Comparison of ENCODE assay signal across 15 mouse cellular contexts in genomic region chr16:91447512-91447900, GRCm38 (mm10). TPM values are rescaled to one million over a fixed set of nuclear protein-coding genes. Genes with fewer than 3 reads are reported as not detected.
A peak's percentile ranks its signal among the peaks of the same experiment; 100 is the strongest.
DNase-seq lines count a peak whose midpoint lies in the region; ATAC-seq and TF ChIP-seq lines count a peak whose summit lies in the region.
"Had no signal": no experiment of that assay in that cellular context is flagged by ENCODE, and none has a peak within 500 bp of the region (broad histone marks: within the 10 kb centered on the region; RNA-seq: fewer than 3 reads in every experiment).

No protein-coding gene starts in this region.

- no peak overlapping the region for H3K4me3 ChIP-seq in MEL (ENCODE audit: control insufficient read depth in 1 of 2, insufficient read depth in 1 of 2, low read depth in 2 of 2, low read length in 2 of 2)
- H3K4me3 ChIP-seq in intestine, postnatal 0 days (ENCODE audit: low read depth, low read length), result no peak overlapping the region
- no peak overlapping the region for H3K4me3 ChIP-seq in lung, postnatal 0 days (ENCODE audit: low read depth, low read length)
- no peak overlapping the region for H3K4me3 ChIP-seq in layer of hippocampus, adult 2 months
- H3K4me3 ChIP-seq: heart, embryonic 13.5 days had no signal

- intact Hi-C loops in heart, postnatal 10 days (cut with DNase I), result no loop called here
- intact Hi-C loops in heart, postnatal 36 days (cut with DNase I), result no loop called here

- TF ChIP-seq POLR2A in MEL (IDR thresholded peaks at IDR 0.05; ENCODE audit: control insufficient read depth in 1 of 2, insufficient read depth in 1 of 2, low read depth in 1 of 2, low read length in 2 of 2, poor library complexity in 1 of 2), result no peak

- H3K36me3 ChIP-seq in MEL (ENCODE audit: control insufficient read depth in 1 of 2, insufficient read depth in 2 of 2, low read length in 2 of 2), result peaks cover 0 to 32% of the 10 kb centered on the region in 2 experiments; a peak in 2 of 4 replicates
- no peaks in the 10 kb centered on the region for H3K36me3 ChIP-seq in intestine, postnatal 0 days (ENCODE audit: control insufficient read depth, insufficient read depth)
- H3K36me3 ChIP-seq in lung, postnatal 0 days (ENCODE audit: insufficient read depth, low read length), result no peaks in the 10 kb centered on the region
- H3K36me3 ChIP-seq: heart, embryonic 13.5 days had no signal

- peaks cover 28 to 42% of the 10 kb centered on the region in 2 experiments for H3K4me1 ChIP-seq in MEL (ENCODE audit: control insufficient read depth in 1 of 2, insufficient read depth in 2 of 2, low read length in 2 of 2)
- H3K4me1 ChIP-seq in intestine, postnatal 0 days (replicated peaks; ENCODE audit: control insufficient read depth, insufficient read depth, low read length), result 0 out of 2 replicates have a peak, but pooled peaks cover 2% of the 10 kb centered on the region
- peaks cover 6% of the 10 kb centered on the region for H3K4me1 ChIP-seq in lung, postnatal 0 days (ENCODE audit: insufficient read depth, low read depth, low read length)

- no peak for TF ChIP-seq RAD21 in MEL (IDR thresholded peaks at IDR 0.05; ENCODE audit: low read depth, low read length)

- WGBS in intestine, postnatal 0 days, result 74% methylated on average over 6 of the region's 6 CpGs
- 46% methylated on average over 6 of the region's 6 CpGs for WGBS in lung, postnatal 0 days

- H3K9me3 ChIP-seq in MEL (replicated peaks; ENCODE audit: insufficient read depth, low read length), result no peaks in the 10 kb centered on the region
- no peaks in the 10 kb centered on the region for H3K9me3 ChIP-seq in intestine, postnatal 0 days (ENCODE audit: control insufficient read depth)
- no peaks in the 10 kb centered on the region for H3K9me3 ChIP-seq in lung, postnatal 0 days (ENCODE audit: low read length)
- H3K9me3 ChIP-seq: heart, embryonic 13.5 days had no signal

- no peak overlapping the region for H3K4me2 ChIP-seq in intestine, postnatal 0 days (replicated peaks; ENCODE audit: low read depth)
- no peak overlapping the region for H3K4me2 ChIP-seq in lung, postnatal 0 days (replicated peaks; ENCODE audit: low read depth, low read length)
- H3K4me2 ChIP-seq: heart, embryonic 13.5 days; lung, embryonic 14.5 days had no signal

- no peaks in the 10 kb centered on the region for H3K79me2 ChIP-seq in MEL (ENCODE audit: control insufficient read depth, insufficient read depth, low read length, poor library complexity)

- ATAC-seq in intestine, postnatal 0 days, result peak; percentile 65
- ATAC-seq in lung, postnatal 0 days, result no peak
- ATAC-seq: forebrain, embryonic 14.5 days had no signal

- TF ChIP-seq CTCF in MEL (IDR thresholded peaks at IDR 0.05 in 2 of 3, conservative IDR thresholded peaks at IDR 0.05 in 1 of 3; ENCODE audit: control insufficient read depth in 1 of 3, insufficient read depth in 1 of 3, low read depth in 2 of 3, low read length in 3 of 3, poor library complexity in 1 of 3, severe bottlenecking in 1 of 3), result no peak
- TF ChIP-seq CTCF in intestine, postnatal 0 days (IDR thresholded peaks at IDR 0.05; ENCODE audit: low read depth), result no peak
- TF ChIP-seq CTCF in lung, postnatal 0 days (IDR thresholded peaks at IDR 0.05), result no peak
- no peak for TF ChIP-seq CTCF in layer of hippocampus, adult 2 months (conservative IDR thresholded peaks at IDR 0.05)

- peak overlapping the region; percentile 51 for H3K27ac ChIP-seq in MEL (ENCODE audit: control insufficient read depth, low read depth, low read length)
- H3K27ac ChIP-seq in intestine, postnatal 0 days (ENCODE audit: low read depth, low read length), result peak overlapping the region; percentile 66
- H3K27ac ChIP-seq in lung, postnatal 0 days (ENCODE audit: low read length), result 0 out of 2 replicates have a peak overlapping the region, but pooled peaks have one; percentile 20
- H3K27ac ChIP-seq in layer of hippocampus, adult 2 months, result no peak overlapping the region
- H3K27ac ChIP-seq: heart, embryonic 13.5 days had no signal

- TF ChIP-seq EP300 in MEL (IDR thresholded peaks at IDR 0.05; ENCODE audit: low read depth in 1 of 2, low read length in 2 of 2), result no peak
- no peak for TF ChIP-seq EP300 in lung, postnatal 0 days (IDR thresholded peaks at IDR 0.05)

- DNase-seq in heart, postnatal 10 days, result peak; percentile 56 to 62
- no peak for DNase-seq in heart, postnatal 36 days
- peak; percentile 57 for DNase-seq in MEL (ENCODE audit: low read depth, low spot score)
- DNase-seq in lung, postnatal 0 days (ENCODE audit: low spot score), result no peak
- no peak for DNase-seq in retina, postnatal 1 day
- no peak for DNase-seq in layer of hippocampus, adult 2 months (ENCODE audit: low spot score in 2 of 2)
- DNase-seq in frontal cortex, postnatal 10 days (ENCODE audit: low spot score in 2 of 2), result no peak
- DNase-seq: cerebellum, postnatal 10 days; layer of hippocampus, adult 9-11 months; lung, embryonic 14.5 days had no signal

- H3K27me3 ChIP-seq in MEL (ENCODE audit: control insufficient read depth in 1 of 2, insufficient read depth in 2 of 2, low read length in 2 of 2), result no peaks in the 10 kb centered on the region
- no peaks in the 10 kb centered on the region for H3K27me3 ChIP-seq in intestine, postnatal 0 days (replicated peaks; ENCODE audit: control insufficient read depth, insufficient read depth, low read length)
- H3K27me3 ChIP-seq in lung, postnatal 0 days (replicated peaks; ENCODE audit: insufficient read depth, low read length), result no peaks in the 10 kb centered on the region
- H3K27me3 ChIP-seq: heart, embryonic 13.5 days had no signal

- peak overlapping the region; percentile 6 for H3K9ac ChIP-seq in MEL (ENCODE audit: control insufficient read depth, low read depth, low read length, poor library complexity, severe bottlenecking)
- H3K9ac ChIP-seq in intestine, postnatal 0 days (ENCODE audit: low read depth, low read length), result no peak overlapping the region
- no peak overlapping the region for H3K9ac ChIP-seq in lung, postnatal 0 days (replicated peaks; ENCODE audit: low read depth)
- H3K9ac ChIP-seq: heart, embryonic 13.5 days; lung, embryonic 14.5 days had no signal

TF ChIP-seq in MEL, 35 proteins besides CTCF, POLR2A, EP300 and RAD21:
- TF ChIP-seq TBP (IDR thresholded peaks at IDR 0.05; ENCODE audit: low read depth, low read length) (no peak), GABPA (IDR thresholded peaks at IDR 0.05; ENCODE audit: low read depth, low read length) (no peak), TCF12 (IDR thresholded peaks at IDR 0.05; ENCODE audit: low read depth, low read length) (no peak; the same call in 1 of the 2 replicates)

RNA-seq across cellular contexts. Expression of gene Ifnar1, which starts 37.5 kb away (rescaled TPM):
- 10 to 100 TPM; 46.6 to 58.9 TPM for total RNA-seq in heart, postnatal 10 days (2021)
- 10 to 100 TPM; 31.5 to 32.6 TPM for total RNA-seq in heart, postnatal 36 days (2021)
- total RNA-seq in MEL (2012; rRNA removed), result 10.3 and 12.2 TPM in 2 replicates
- 10 to 100 TPM in 1 of 2 experiments, not detected in 1; 20.2 TPM for polyA plus RNA-seq in MEL (2012; ENCODE audit: insufficient read depth in 1 of 2, insufficient read length in 2 of 2, low read depth in 1 of 2, low replicate concordance in 2 of 2, missing spikeins in 1 of 2)
- 18.2 and 21.6 TPM in 2 replicates for polyA plus RNA-seq in intestine, postnatal 0 days (2015; fragmentation: Nextera tagmentation; extraction: Ambion mirVana)
- 40.3 and 44.9 TPM in 2 replicates for polyA plus RNA-seq in lung, postnatal 0 days (2015; fragmentation: Nextera tagmentation; extraction: Ambion mirVana)
- total RNA-seq in layer of hippocampus, adult 2 months (2021), result 10 to 100 TPM; 42.2 to 45.9 TPM

RNA-seq across cellular contexts. Expression of gene Il10rb, which starts 41.5 kb away (rescaled TPM):
- total RNA-seq in heart, postnatal 10 days (2021), result 100 to 1,000 TPM in 1 of 2 experiments, 10 to 100 TPM in 1; 82.7 to 101 TPM
- total RNA-seq in heart, postnatal 36 days (2021), result 100 to 1,000 TPM; 113 to 116 TPM
- 4.7 and 5.9 TPM in 2 replicates for total RNA-seq in MEL (2012; rRNA removed)
- 10 to 100 TPM in 1 of 2 experiments, not detected in 1; 14.6 TPM for polyA plus RNA-seq in MEL (2012; ENCODE audit: insufficient read depth in 1 of 2, insufficient read length in 2 of 2, low read depth in 1 of 2, low replicate concordance in 2 of 2, missing spikeins in 1 of 2)
- polyA plus RNA-seq in intestine, postnatal 0 days (2015; fragmentation: Nextera tagmentation; extraction: Ambion mirVana), result 123 and 124 TPM in 2 replicates
- polyA plus RNA-seq in lung, postnatal 0 days (2015; fragmentation: Nextera tagmentation; extraction: Ambion mirVana), result 90.5 and 106 TPM in 2 replicates
- total RNA-seq in layer of hippocampus, adult 2 months (2021), result 1 to 10 TPM; 8.6 to 9.0 TPM

RNA-seq across cellular contexts. Expression of gene Gm21970, which starts 56.0 kb away (rescaled TPM):
- not detected for total RNA-seq in heart, postnatal 10 days (2021)
- under 1 TPM in 1 of 2 experiments, not detected in 1; 0.47 TPM for total RNA-seq in heart, postnatal 36 days (2021)
- total RNA-seq in MEL (2012; rRNA removed), result not detected in 2 replicates
- polyA plus RNA-seq in MEL (2012; ENCODE audit: insufficient read depth in 1 of 2, insufficient read length in 2 of 2, low read depth in 1 of 2, low replicate concordance in 2 of 2, missing spikeins in 1 of 2), result not detected
- not detected in 2 replicates for polyA plus RNA-seq in intestine, postnatal 0 days (2015; fragmentation: Nextera tagmentation; extraction: Ambion mirVana)
- polyA plus RNA-seq in lung, postnatal 0 days (2015; fragmentation: Nextera tagmentation; extraction: Ambion mirVana), result 0.45 TPM in 1 of 2 replicates, not detected in the other
- not detected for total RNA-seq in layer of hippocampus, adult 2 months (2021)
- total RNA-seq: adrenal gland, adult 18-20 months had no signal
- polyA plus RNA-seq: forebrain, embryonic 14.5 days; heart, embryonic 13.5 days; testis, adult 2 months had no signal

Comparison
In these comparisons a context has a peak if more than half of its experiments do, and no peak if none do; other contexts are left out.
1. DNase-seq: peak in heart, postnatal 10 days (2 of 2) and MEL (single experiment); none in heart, postnatal 36 days (0 of 2), lung, postnatal 0 days (single experiment), retina, postnatal 1 day (single experiment), layer of hippocampus, adult 2 months (0 of 2) and frontal cortex, postnatal 10 days (0 of 2).
2. RNA of gene Il10rb, which starts 41.5 kb away (total RNA-seq): 113 to 116 TPM in heart, postnatal 36 days and 82.7 to 101 TPM in heart, postnatal 10 days; 8.6 to 9.0 TPM in layer of hippocampus, adult 2 months and 4.7 to 5.9 TPM in MEL; every median in the first group is over 4 times any median in the second.